Mouse (Mus musculus) small intestine, adult 2 months (tissue): ENCODE measurements around the gene Tnrc18. TPM values are rescaled to one million over a fixed set of nuclear protein-coding genes. Genes with fewer than 3 reads are reported as not detected.

ENCODE experiments used
- H3K27ac ChIP-seq: fragments of 200-500 bp; 2 replicates; pipeline ENCODE4 v1.5.1; 2012; ENCODE audit warnings: low read depth, low read length, control low read depth, inconsistent platforms; ENCODE audit not compliant: insufficient read depth
- H3K27me3 ChIP-seq: fragments of 200-500 bp; 2 replicates; pipeline ENCODE4 v1.6.1; 2012; ENCODE audit warnings: mild to moderate bottlenecking, moderate library complexity, low read length, inconsistent platforms; ENCODE audit not compliant: control insufficient read depth, insufficient read depth
- H3K36me3 ChIP-seq: fragments of 200-500 bp; 2 replicates; pipeline ENCODE4 v1.6.1; 2012; ENCODE audit warnings: mild to moderate bottlenecking, low read length, control low read depth, inconsistent platforms; ENCODE audit not compliant: control insufficient read depth, insufficient read depth
- H3K4me1 ChIP-seq: fragments of 200-500 bp; 2 replicates; pipeline ENCODE4 v1.6.1; 2012; ENCODE audit warnings: low read length, inconsistent platforms, mixed read lengths; ENCODE audit not compliant: control insufficient read depth, insufficient read depth, insufficient read length
- H3K4me3 ChIP-seq: fragments of 200-500 bp; 2 replicates; pipeline ENCODE4 v1.5.1; 2012; ENCODE audit warnings: low read depth, mild to moderate bottlenecking, control low read depth, inconsistent platforms, low read length, moderate library complexity
- CTCF ChIP-seq: fragments of 200-500 bp; IDR thresholded peaks from 2 replicates; pipeline ENCODE4 v1.5.1; 2012; ENCODE audit warnings: low read depth, mild to moderate bottlenecking, control low read depth, inconsistent platforms, low read length, moderate library complexity, mixed read lengths; ENCODE audit not compliant: insufficient replicate concordance, insufficient read length; ENCODE audit errors: extremely low read depth
- POLR2A ChIP-seq: fragments of 200-500 bp; IDR thresholded peaks from 2 replicates; pipeline ENCODE4 v1.6.1; 2012; ENCODE audit warnings: low read depth, mild to moderate bottlenecking, control low read depth, inconsistent platforms, low read length, moderate library complexity
- WGBS: fragments of 180-500 bp; shearing (Covaris S2); methylation state at CpG from one replicate; pipeline ENCODE4 v1.1.7; 2018; 5-methylcytosine and 5-hydroxymethylcytosine counted together
- polyA plus RNA-seq: library from polyadenylated mRNA; depleted of rRNA; stranded (reverse); fragments of >200 nt; gene quantifications from 2 replicates; pipeline ENCODE4 v1.2.3, GENCODE M21; 2012

The Tnrc18 gene
- polyA plus RNA-seq, 1 experiment, result 108 TPM

DNA sequence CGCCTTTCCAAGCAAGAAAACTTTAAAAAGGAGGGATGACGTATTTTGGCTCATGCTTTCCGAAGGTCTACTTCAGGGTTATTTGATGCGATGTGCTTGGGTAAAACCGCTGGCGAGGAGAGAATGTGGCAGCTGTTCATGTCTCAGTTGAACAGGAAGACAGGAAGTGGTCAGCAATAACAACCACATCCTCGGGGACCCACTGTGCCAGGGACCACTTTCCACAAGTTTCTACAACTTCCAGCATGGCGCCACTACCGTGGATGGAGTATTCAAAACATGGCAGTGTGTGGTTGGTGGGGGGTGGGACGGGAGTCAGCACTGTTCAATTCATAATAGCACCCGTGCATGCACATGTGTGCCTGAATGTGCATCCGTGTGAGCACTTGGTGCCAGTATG is 87.2 kb downstream of the Tnrc18 start:
- H3K4me1 ChIP-seq, result no peaks in the 10 kb centered on the region; the same call in 1 of the 2 replicates
- WGBS, result 83% methylated on average over 12 of the region's 12 CpGs
- no peaks in the 10 kb centered on the region for H3K27me3 ChIP-seq
- TF ChIP-seq POLR2A (no peak), CTCF (no peak)
- no peak overlapping the region for H3K4me3 ChIP-seq
- H3K27ac ChIP-seq, result no peak overlapping the region
- H3K36me3 ChIP-seq, result peaks cover 85% of the 10 kb centered on the region

DNA sequence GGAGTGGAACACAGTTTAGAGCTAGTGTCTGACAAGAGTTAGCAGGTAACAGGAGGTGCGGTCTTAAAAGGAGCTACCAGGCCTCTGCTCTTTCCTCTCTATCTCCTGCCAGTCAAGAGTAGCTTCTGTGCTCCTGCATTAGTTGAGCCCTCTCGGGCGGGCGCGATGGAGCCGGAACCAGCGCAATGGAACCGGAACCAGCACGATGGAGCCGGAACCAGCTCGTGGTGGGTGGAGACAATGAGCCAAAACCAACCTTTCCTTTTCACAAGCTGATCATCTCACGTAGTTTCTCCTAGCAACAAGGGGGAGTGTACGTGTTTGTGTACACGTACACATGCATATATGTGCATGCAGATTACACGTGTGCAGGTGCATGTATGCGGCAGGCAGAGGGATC is 89.2 kb downstream of the Tnrc18 start:
- WGBS, result 97% methylated on average over 16 of the region's 16 CpGs
- Histone ChIP-seq H3K4me3 (no peak overlapping the region), H3K4me1 (no peaks in the 10 kb centered on the region; the same call in 1 of the 2 replicates), H3K36me3 (peaks cover 71% of the 10 kb centered on the region), H3K27ac (no peak overlapping the region), H3K27me3 (no peaks in the 10 kb centered on the region)
- TF ChIP-seq CTCF (no peak), POLR2A (no peak)

DNA sequence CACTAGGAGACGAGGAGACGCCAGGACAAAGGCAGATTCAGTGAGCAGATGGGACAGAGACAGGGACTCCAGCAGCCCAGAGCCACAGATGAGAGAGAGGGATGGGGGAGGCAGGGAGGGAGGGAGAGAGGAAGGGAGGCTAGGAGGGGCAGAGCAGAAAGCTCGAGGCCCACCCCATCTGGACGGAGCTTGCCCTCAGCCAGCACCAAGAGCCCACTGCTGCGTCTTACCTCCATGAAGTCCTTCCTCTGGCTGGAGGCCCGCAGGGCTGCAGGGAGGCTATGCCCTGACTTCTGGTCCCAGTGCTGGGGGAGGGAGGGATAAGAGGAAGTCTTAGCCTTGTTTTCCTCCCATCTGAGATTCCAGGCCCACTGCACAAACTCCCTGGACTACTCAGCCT is 90.7 kb downstream of the Tnrc18 start:
- no peaks in the 10 kb centered on the region; the same call in 1 of the 2 replicates for H3K4me1 ChIP-seq
- no peak overlapping the region for H3K4me3 ChIP-seq
- H3K36me3 ChIP-seq, result peaks cover 56% of the 10 kb centered on the region
- WGBS, result 83% methylated on average over 6 of the region's 6 CpGs
- no peaks in the 10 kb centered on the region for H3K27me3 ChIP-seq
- no peak overlapping the region for H3K27ac ChIP-seq
- TF ChIP-seq POLR2A, result no peak
- TF ChIP-seq CTCF, result no peak

DNA sequence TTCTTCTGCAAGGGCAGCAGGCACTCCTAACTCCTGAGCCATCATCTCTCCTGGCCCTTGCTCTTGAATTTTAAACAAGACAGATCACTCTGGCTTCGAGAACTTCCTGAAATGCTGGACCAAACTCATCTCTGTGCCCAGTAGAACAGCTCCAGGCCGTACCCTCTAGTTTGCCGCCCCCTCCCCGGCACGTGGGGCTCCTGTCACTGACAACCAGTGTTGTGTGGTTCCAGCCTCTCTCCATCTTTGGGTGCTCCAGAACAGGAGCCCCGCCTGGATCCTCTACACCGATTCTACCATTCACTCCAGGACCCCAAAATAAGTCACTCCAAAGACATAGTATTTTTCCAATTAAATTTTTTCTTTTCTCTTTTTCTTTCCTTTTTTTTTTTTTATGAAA is 93.2 kb downstream of the Tnrc18 start:
- no peak for TF ChIP-seq CTCF
- TF ChIP-seq POLR2A, result no peak
- peaks cover 34% of the 10 kb centered on the region for H3K36me3 ChIP-seq
- H3K4me1 ChIP-seq, result no peaks in the 10 kb centered on the region; the same call in 1 of the 2 replicates
- H3K4me3 ChIP-seq, result no peak overlapping the region
- H3K27ac ChIP-seq, result no peak overlapping the region
- no peaks in the 10 kb centered on the region for H3K27me3 ChIP-seq
- WGBS, result 91% methylated on average over 7 of the region's 7 CpGs

- WGBS, result 10% methylated on average over 7 of the region's 7 CpGs
- Histone ChIP-seq H3K27me3 (no peaks in the 10 kb centered on the region), H3K36me3 (peaks cover 27% of the 10 kb centered on the region), H3K4me3 (no peak overlapping the region), H3K27ac (no peak overlapping the region), H3K4me1 (no peaks in the 10 kb centered on the region; the same call in 1 of the 2 replicates)
- TF ChIP-seq POLR2A (no peak), CTCF (peak; percentile 86; the same call in 1 of the 2 replicates)
Observed at GRCm38 (mm10) chr5:142723520-142724133, 93.8 kb downstream of the Tnrc18 start.

DNA sequence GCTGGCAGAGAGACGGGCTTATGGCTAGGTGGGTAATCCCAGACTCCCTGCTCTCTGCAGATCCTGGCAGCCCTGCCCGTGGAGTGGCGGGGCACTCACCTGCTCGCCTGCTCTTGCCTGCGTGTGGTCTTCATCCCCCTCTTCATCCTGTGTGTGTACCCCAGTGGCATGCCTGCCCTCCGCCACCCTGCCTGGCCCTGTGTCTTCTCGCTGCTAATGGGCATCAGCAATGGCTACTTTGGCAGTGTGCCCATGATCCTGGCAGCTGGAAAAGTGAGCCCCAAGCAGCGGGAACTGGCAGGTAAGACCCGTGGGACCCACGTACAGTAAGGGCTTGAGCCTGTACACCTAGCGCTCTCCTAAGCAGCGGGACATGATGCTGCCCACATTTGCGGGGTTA is 97.6 kb downstream of the Tnrc18 start:
- 58% methylated on average over 13 of the region's 13 CpGs for WGBS
- H3K4me1 ChIP-seq, result no peaks in the 10 kb centered on the region
- H3K27me3 ChIP-seq, result no peaks in the 10 kb centered on the region
- no peak overlapping the region for H3K4me3 ChIP-seq
- TF ChIP-seq POLR2A, result no peak
- no peak for TF ChIP-seq CTCF
- no peaks in the 10 kb centered on the region for H3K36me3 ChIP-seq
- H3K27ac ChIP-seq, result no peak overlapping the region

- Histone ChIP-seq H3K27me3 (no peaks in the 10 kb centered on the region), H3K36me3 (no peaks in the 10 kb centered on the region), H3K4me1 (no peaks in the 10 kb centered on the region), H3K27ac (no peak overlapping the region), H3K4me3 (no peak overlapping the region)
- TF ChIP-seq POLR2A (no peak), CTCF (no peak)
- WGBS, result 71% methylated on average over 25 of the region's 25 CpGs
Observed at GRCm38 (mm10) chr5:142718486-142718885, 99.0 kb downstream of the Tnrc18 start.

DNA sequence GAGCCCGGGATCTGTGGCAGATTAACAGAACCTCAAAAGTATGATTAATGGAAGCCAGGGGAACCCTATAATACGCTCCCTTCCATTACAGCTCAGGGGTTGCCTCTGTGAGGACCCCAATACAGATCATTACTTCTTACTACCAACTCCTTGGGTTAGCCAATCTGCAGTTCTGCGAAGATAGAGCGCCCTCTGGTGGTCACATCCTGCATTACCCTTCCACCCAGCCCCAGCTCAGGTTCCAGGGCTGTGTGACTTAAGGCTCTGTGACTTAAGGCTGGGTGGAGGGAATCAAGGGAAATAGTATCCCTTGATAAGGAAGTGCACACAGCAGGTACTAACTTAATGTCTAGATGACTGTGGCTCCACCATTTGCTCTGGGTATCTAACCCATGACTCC is 99.4 kb downstream of the Tnrc18 start:
- H3K27ac ChIP-seq, result no peak overlapping the region
- WGBS, result 20% methylated on average over 4 of the region's 4 CpGs
- no peaks in the 10 kb centered on the region for H3K27me3 ChIP-seq
- H3K4me3 ChIP-seq, result no peak overlapping the region
- H3K36me3 ChIP-seq, result no peaks in the 10 kb centered on the region
- H3K4me1 ChIP-seq, result no peaks in the 10 kb centered on the region
- TF ChIP-seq POLR2A (no peak), CTCF (peak; percentile 89; the same call in 1 of the 2 replicates)
